Mouse (Mus musculus) ES-E14 (cell line): ENCODE measurements around the gene Pdzd2. TPM values are rescaled to one million over a fixed set of nuclear protein-coding genes. Genes with fewer than 3 reads are reported as not detected.
A peak's percentile ranks its signal among the peaks of the same experiment; 100 is the strongest.

Experiments used
- DNase-seq: peaks from one replicate; pipeline ENCODE4 v3.0.0-alpha.2; 2013; ENCODE audit warnings: low read depth, low spot score
- H3K27ac ChIP-seq: 2 replicates; pipeline ENCODE4 v1.5.1; 2012; ENCODE audit warnings: low read depth, mild to moderate bottlenecking, low read length, moderate library complexity, mixed read lengths; ENCODE audit not compliant: poor library complexity, insufficient read depth, severe bottlenecking
- H3K36me3 ChIP-seq: 2 replicates; pipeline ENCODE4 v1.6.1; 2012; ENCODE audit warnings: mild to moderate bottlenecking, low read length, moderate library complexity, mixed read lengths; ENCODE audit not compliant: control insufficient read depth, poor library complexity, insufficient read depth, severe bottlenecking
- H3K4me1 ChIP-seq, 2 experiments: fragments of 150-350 bp in 1 of 2; sonication (generic) in 1 of 2; 2 replicates each; pipeline ENCODE4 v1.6.1; 2012; ENCODE audit warnings: low read length in 2 of 2, mild to moderate bottlenecking in 1 of 2, mixed read lengths in 1 of 2; ENCODE audit not compliant: control insufficient read depth in 2 of 2, insufficient read depth in 2 of 2, poor library complexity in 1 of 2
- H3K4me3 ChIP-seq, 2 experiments: fragments of 150-350 bp in 1 of 2; sonication (generic) in 1 of 2; 2 replicates each; pipeline ENCODE4 v1.5.1; 2012; ENCODE audit warnings: low read length in 2 of 2, low read depth in 1 of 2, mild to moderate bottlenecking in 1 of 2, mixed read lengths in 1 of 2; ENCODE audit not compliant: insufficient read depth in 1 of 2, poor library complexity in 1 of 2, severe bottlenecking in 1 of 2
- H3K9ac ChIP-seq: 2 replicates; pipeline ENCODE4 v1.6.1; 2012; ENCODE audit warnings: low read depth, mild to moderate bottlenecking, low read length, mixed read lengths; ENCODE audit not compliant: poor library complexity, insufficient read depth, severe bottlenecking
- H3K9me3 ChIP-seq: fragments of 150-350 bp; sonication (generic); 2 replicates; pipeline ENCODE4 v1.6.1; 2012; ENCODE audit warnings: low read depth, mild to moderate bottlenecking, low read length; ENCODE audit not compliant: control insufficient read depth, insufficient read depth
- CHD2 ChIP-seq: IDR thresholded peaks from 2 replicates; pipeline ENCODE4 v1.6.1; 2014; ENCODE audit warnings: mild to moderate bottlenecking, low read depth, low read length, inconsistent platforms
- HCFC1 ChIP-seq: IDR thresholded peaks from 2 replicates; pipeline ENCODE4 v1.6.1; 2012; ENCODE audit warnings: low read length, inconsistent platforms, borderline replicate concordance; ENCODE audit not compliant: insufficient read depth
- MAFK ChIP-seq: IDR thresholded peaks from 2 replicates; pipeline ENCODE4 v1.6.1; 2014; ENCODE audit warnings: mild to moderate bottlenecking, low read depth, low read length, inconsistent platforms; ENCODE audit not compliant: insufficient read depth
- ZC3H11A ChIP-seq: IDR thresholded peaks from 2 replicates; pipeline ENCODE4 v1.6.1; 2012; ENCODE audit warnings: low read depth, mild to moderate bottlenecking, inconsistent platforms, low read length, borderline replicate concordance
- ZNF384 ChIP-seq: IDR thresholded peaks from 2 replicates; pipeline ENCODE4 v1.6.1; 2012; ENCODE audit warnings: low read depth, low read length, inconsistent platforms
- in situ Hi-C, 2 experiments: fragments of 600-800 bp; cut with MboI; formaldehyde crosslinking; loops; one replicate each; pipeline ENCODE4 v1.15.1; 2025; ENCODE audit warnings: low sequenced_read_pairs in 2 of 2, inconsistent platforms in 1 of 2; ENCODE audit not compliant: unreplicated experiment in 2 of 2
- total RNA-seq: library from RNA; depleted of rRNA; stranded (reverse); fragments of 300-350 nt; gene quantifications from 2 replicates; pipeline ENCODE4 v1.2.3, GENCODE M21; 2012

Gene Pdzd2
- total RNA-seq, 1 experiment: 6.3 TPM

- Histone ChIP-seq H3K9ac (no peak overlapping the region), H3K4me1 (peaks cover 2 to 3% of the 10 kb centered on the region in 2 experiments; a peak in 1 of 4 replicates), H3K9me3 (no peaks in the 10 kb centered on the region), H3K27ac (no peak overlapping the region), H3K4me3 (no peak overlapping the region), H3K36me3 (no peaks in the 10 kb centered on the region; the same call in 1 of the 2 replicates)
- no peak for DNase-seq
- TF ChIP-seq ZNF384 (no peak), HCFC1 (no peak), CHD2 (no peak), MAFK (no peak), ZC3H11A (no peak)
- in situ Hi-C loops: no loop called here
Measured at GRCm38 (mm10) chr15:12617220-12617619, 122.5 kb downstream of the Pdzd2 start.

- Histone ChIP-seq H3K27ac (no peak overlapping the region), H3K4me1 (peaks cover 2 to 3% of the 10 kb centered on the region in 2 experiments; a peak in 1 of 4 replicates), H3K9ac (no peak overlapping the region), H3K36me3 (no peaks in the 10 kb centered on the region; the same call in 1 of the 2 replicates), H3K4me3 (no peak overlapping the region), H3K9me3 (no peaks in the 10 kb centered on the region)
- no peak for DNase-seq
- TF ChIP-seq ZNF384 (no peak), ZC3H11A (no peak), HCFC1 (no peak), CHD2 (no peak), MAFK (no peak)
- in situ Hi-C loops: no loop called here
Measured at GRCm38 (mm10) chr15:12614944-12615878, 124.5 kb downstream of the Pdzd2 start.

- H3K9ac ChIP-seq: no peak overlapping the region
- DNase-seq: no peak
- H3K36me3 ChIP-seq: no peaks in the 10 kb centered on the region; the same call in 1 of the 2 replicates
- H3K9me3 ChIP-seq: no peaks in the 10 kb centered on the region
- no peak overlapping the region for H3K27ac ChIP-seq
- peaks cover 2 to 3% of the 10 kb centered on the region in 2 experiments; a peak in 1 of 4 replicates for H3K4me1 ChIP-seq
- in situ Hi-C loops: no loop called here
- TF ChIP-seq ZC3H11A (no peak), ZNF384 (no peak), CHD2 (no peak), MAFK (no peak), HCFC1 (no peak)
- no peak overlapping the region for H3K4me3 ChIP-seq
Measured at GRCm38 (mm10) chr15:12614011-12614410, 125.7 kb downstream of the Pdzd2 start.

- no peaks in the 10 kb centered on the region; the same call in 1 of the 2 replicates for H3K36me3 ChIP-seq
- DNase-seq: no peak
- no peak overlapping the region for H3K4me3 ChIP-seq
- no peak overlapping the region for H3K27ac ChIP-seq
- no peaks in the 10 kb centered on the region for H3K9me3 ChIP-seq
- no peak for TF ChIP-seq ZC3H11A
- no peak for TF ChIP-seq CHD2
- TF ChIP-seq ZNF384: no peak
- TF ChIP-seq HCFC1: no peak
- TF ChIP-seq MAFK: 0 out of 2 replicates have a peak, but pooled peaks have one; percentile 57
- in situ Hi-C loops: no loop called here
- peaks cover 2 to 3% of the 10 kb centered on the region in 2 experiments; a peak in 1 of 4 replicates for H3K4me1 ChIP-seq
- H3K9ac ChIP-seq: no peak overlapping the region
Measured at GRCm38 (mm10) chr15:12612944-12613675, 126.6 kb downstream of the Pdzd2 start.
